Mouse (Mus musculus): ENCODE data around the gene Ank3.

DNA sequence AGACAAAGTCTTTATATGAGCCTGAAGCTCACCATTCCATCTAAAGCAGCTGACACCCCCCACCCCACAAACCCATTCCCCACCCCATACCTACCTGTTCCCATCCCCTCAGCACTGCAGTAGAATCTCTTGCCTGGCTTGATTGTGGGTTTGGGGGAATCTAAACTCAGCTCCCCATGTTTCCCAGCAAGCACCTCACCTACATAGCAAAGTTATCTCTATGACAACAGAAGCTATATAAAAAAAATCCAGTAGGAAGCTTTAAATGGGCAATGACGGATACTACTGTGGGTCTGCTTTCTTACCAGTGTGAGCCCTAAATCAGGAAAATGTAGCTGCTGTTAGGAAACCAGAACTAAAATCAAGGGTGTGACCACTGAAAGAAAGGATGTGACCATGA, 161.7 kb downstream of the Ank3 start:
- TF ChIP-seq CTCF (conservative IDR thresholded peaks at IDR 0.05; ENCODE audit: low read length) (no peak), POU5F1 (IDR thresholded peaks at IDR 0.05; ENCODE audit: borderline replicate concordance, low read length) (no peak)

Data from E14TG2a.4 (cell line).